Mouse (Mus musculus): ENCODE results near the gene Riok1. TPM values are rescaled to one million over a fixed set of nuclear protein-coding genes. Genes with fewer than 3 reads are reported as not detected.

The Riok1 gene
- polyA plus RNA-seq, 1 experiment = 13.0 TPM

- no peak for DNase-seq (ENCODE audit: low read depth in 1 of 2, low spot score in 2 of 2)
- Histone ChIP-seq H3K4me3 (ENCODE audit: extremely low read depth, insufficient read depth, insufficient read length) (no peak overlapping the region), H3K27ac (ENCODE audit: insufficient read depth, low read length) (no peak overlapping the region), H3K36me3 (ENCODE audit: control insufficient read depth, insufficient read depth, low read length) (no peaks in the 10 kb centered on the region), H3K4me1 (ENCODE audit: control insufficient read depth, insufficient read depth, insufficient read length) (no peaks in the 10 kb centered on the region), H3K27me3 (ENCODE audit: control insufficient read depth, insufficient read depth, low read length) (no peaks in the 10 kb centered on the region)
- WGBS = 76% methylated on average over 3 of the region's 3 CpGs
- TF ChIP-seq CTCF (IDR thresholded peaks at IDR 0.05; ENCODE audit: extremely low read depth, insufficient read depth, insufficient read length, insufficient replicate concordance) (no peak), POLR2A (IDR thresholded peaks at IDR 0.05; ENCODE audit: low read depth, low read length) (no peak)
Measured at GRCm38 (mm10) chr13:38018791-38019190, 18.0 kb upstream of the Riok1 start.

GRCm38 (mm10) chr13:38025874-38026273 lies 10.9 kb upstream of the Riok1 start:
- WGBS = 81% methylated on average over 4 of the region's 4 CpGs

GRCm38 (mm10) chr13:38027618-38028248 lies 9.1 kb upstream of the Riok1 start:
- no peaks in the 10 kb centered on the region for H3K36me3 ChIP-seq (ENCODE audit: control insufficient read depth, insufficient read depth, low read length)
- H3K27ac ChIP-seq (ENCODE audit: insufficient read depth, low read length) = peak overlapping the region; percentile 74; the same call in 1 of the 2 replicates
- DNase-seq (ENCODE audit: low read depth in 1 of 2, low spot score in 2 of 2) = no peak
- H3K4me1 ChIP-seq (ENCODE audit: control insufficient read depth, insufficient read depth, insufficient read length) = peaks cover 9% of the 10 kb centered on the region
- TF ChIP-seq POLR2A (IDR thresholded peaks at IDR 0.05; ENCODE audit: low read depth, low read length) (no peak), CTCF (IDR thresholded peaks at IDR 0.05; ENCODE audit: extremely low read depth, insufficient read depth, insufficient read length, insufficient replicate concordance) (no peak)
- H3K4me3 ChIP-seq (ENCODE audit: extremely low read depth, insufficient read depth, insufficient read length) = peak overlapping the region; percentile 1; the same call in 1 of the 2 replicates
- WGBS = 19% methylated on average over 6 of the region's 6 CpGs
- H3K27me3 ChIP-seq (ENCODE audit: control insufficient read depth, insufficient read depth, low read length) = no peaks in the 10 kb centered on the region

More at GRCm38 (mm10) chr13:38025874-38026273, 10.9 kb upstream of the Riok1 start:
- TF ChIP-seq CTCF (IDR thresholded peaks at IDR 0.05; ENCODE audit: extremely low read depth, insufficient read depth, insufficient read length, insufficient replicate concordance) = 0 out of 2 replicates have a peak, but pooled peaks have one; percentile 8
- no peak for TF ChIP-seq POLR2A (IDR thresholded peaks at IDR 0.05; ENCODE audit: low read depth, low read length)
- H3K4me3 ChIP-seq (ENCODE audit: extremely low read depth, insufficient read depth, insufficient read length) = no peak overlapping the region
- H3K27me3 ChIP-seq (ENCODE audit: control insufficient read depth, insufficient read depth, low read length) = no peaks in the 10 kb centered on the region
- DNase-seq (ENCODE audit: low read depth in 1 of 2, low spot score in 2 of 2) = peak in 1 of 2 experiments; percentile 9
- H3K4me1 ChIP-seq (ENCODE audit: control insufficient read depth, insufficient read depth, insufficient read length) = peaks cover 9% of the 10 kb centered on the region
- H3K27ac ChIP-seq (ENCODE audit: insufficient read depth, low read length) = no peak overlapping the region
- H3K36me3 ChIP-seq (ENCODE audit: control insufficient read depth, insufficient read depth, low read length) = no peaks in the 10 kb centered on the region

GRCm38 (mm10) chr13:38028407-38028806 lies 8.4 kb upstream of the Riok1 start:
- no peak overlapping the region for H3K4me3 ChIP-seq (ENCODE audit: extremely low read depth, insufficient read depth, insufficient read length)
- peak overlapping the region; percentile 74 for H3K27ac ChIP-seq (ENCODE audit: insufficient read depth, low read length)
- no peak for TF ChIP-seq POLR2A (IDR thresholded peaks at IDR 0.05; ENCODE audit: low read depth, low read length)
- no peak for TF ChIP-seq CTCF (IDR thresholded peaks at IDR 0.05; ENCODE audit: extremely low read depth, insufficient read depth, insufficient read length, insufficient replicate concordance)
- no peak for DNase-seq (ENCODE audit: low read depth in 1 of 2, low spot score in 2 of 2)
- 39% methylated on average over 4 of the region's 4 CpGs for WGBS
- peaks cover 9% of the 10 kb centered on the region for H3K4me1 ChIP-seq (ENCODE audit: control insufficient read depth, insufficient read depth, insufficient read length)
- H3K27me3 ChIP-seq (ENCODE audit: control insufficient read depth, insufficient read depth, low read length) = no peaks in the 10 kb centered on the region
- no peaks in the 10 kb centered on the region for H3K36me3 ChIP-seq (ENCODE audit: control insufficient read depth, insufficient read depth, low read length)

GRCm38 (mm10) chr13:38037044-38037687 lies 371 bp downstream of the Riok1 start, which contains the start of gene Cage1:
Gene Cage1, minus strand, starts transcription at chr13:38037069.
- Histone ChIP-seq H3K27ac (ENCODE audit: insufficient read depth, low read length) (peak within 1 kb of the TSS; percentile 71), H3K4me1 (ENCODE audit: control insufficient read depth, insufficient read depth, insufficient read length) (peaks cover 4% of the 10 kb centered on the region; the same call in 1 of the 2 replicates), H3K27me3 (ENCODE audit: control insufficient read depth, insufficient read depth, low read length) (no peaks in the 10 kb centered on the region), H3K36me3 (ENCODE audit: control insufficient read depth, insufficient read depth, low read length) (peaks cover 9% of the 10 kb centered on the region), H3K4me3 (ENCODE audit: extremely low read depth, insufficient read depth, insufficient read length) (peak within 1 kb of the TSS; percentile 67)
- DNase-seq (ENCODE audit: low read depth in 1 of 2, low spot score in 2 of 2) = peak; percentile 93 to 94
- peak; percentile 44; the same call in 1 of the 2 replicates for TF ChIP-seq POLR2A (IDR thresholded peaks at IDR 0.05; ENCODE audit: low read depth, low read length)
- TF ChIP-seq CTCF (IDR thresholded peaks at IDR 0.05; ENCODE audit: extremely low read depth, insufficient read depth, insufficient read length, insufficient replicate concordance) = no peak
- under 1% methylated on average over 47 of the region's 47 CpGs for WGBS

GRCm38 (mm10) chr13:38037811-38038210 lies 1.0 kb downstream of the Riok1 start:
- DNase-seq (ENCODE audit: low read depth in 1 of 2, low spot score in 2 of 2) = peak in 1 of 2 experiments; percentile 36
- TF ChIP-seq POLR2A (IDR thresholded peaks at IDR 0.05; ENCODE audit: low read depth, low read length) (no peak), CTCF (IDR thresholded peaks at IDR 0.05; ENCODE audit: extremely low read depth, insufficient read depth, insufficient read length, insufficient replicate concordance) (no peak)
- no peak overlapping the region for H3K27ac ChIP-seq (ENCODE audit: insufficient read depth, low read length)

More at GRCm38 (mm10) chr13:38037811-38038210, 1.0 kb downstream of the Riok1 start:
- Histone ChIP-seq H3K27me3 (ENCODE audit: control insufficient read depth, insufficient read depth, low read length) (no peaks in the 10 kb centered on the region), H3K4me3 (ENCODE audit: extremely low read depth, insufficient read depth, insufficient read length) (peak overlapping the region; percentile 67), H3K36me3 (ENCODE audit: control insufficient read depth, insufficient read depth, low read length) (peaks cover 14% of the 10 kb centered on the region), H3K4me1 (ENCODE audit: control insufficient read depth, insufficient read depth, insufficient read length) (peaks cover 4% of the 10 kb centered on the region; the same call in 1 of the 2 replicates)
- 5% methylated on average over 12 of the region's 12 CpGs for WGBS
